Mouse (Mus musculus) megakaryocyte, adult 5-6 weeks (primary cell): ENCODE data around the gene Dyrk1b. TPM values are rescaled to one million over a fixed set of nuclear protein-coding genes. Genes with fewer than 3 reads are reported as not detected.
"Not testable (repeated sequence)": the region's sequence is repeated elsewhere in the genome, so short reads cannot be mapped to it uniquely, and the experiment has no call there.

ENCODE experiments used
- ATAC-seq: 2 replicates; pipeline ENCODE4 v1.8.0; 2016; ENCODE audit warnings: mild to moderate bottlenecking, inconsistent platforms; ENCODE audit not compliant: poor library complexity, severe bottlenecking
- total RNA-seq, 2 experiments: library from RNA; stranded (forward) in 1 of 2; stranded (reverse) in 1 of 2; fragments of 153-499, 151-499 nt in 1 of 2; fragments of 221-1000, 200-1000 nt in 1 of 2; gene quantifications; 2 replicates each; pipeline versions ENCODE4 v1.2.3 to v1.2.4; 2015 to 2017

Gene Dyrk1b
- total RNA-seq (2015) (3.0 and 3.5 TPM in 2 replicates), total RNA-seq (2017) (2.7 and 5.3 TPM in 2 replicates)

GRCm38 (mm10) chr7:28179228-28179627 lies at the start of gene Dyrk1b:
Gene Dyrk1b, plus strand, starts transcription at chr7:28179469.
- ATAC-seq: peak; percentile 76

GRCm38 (mm10) chr7:28137613-28138012 lies 41.7 kb upstream of the Dyrk1b start:
- no peak for ATAC-seq

GRCm38 (mm10) chr7:28148263-28148662 lies 31.0 kb upstream of the Dyrk1b start:
- peak; percentile 59 for ATAC-seq

GRCm38 (mm10) chr7:28149841-28150240 lies 29.4 kb upstream of the Dyrk1b start:
- no peak for ATAC-seq

- ATAC-seq: peak; percentile 60
Measured at GRCm38 (mm10) chr7:28151584-28152221, 27.6 kb upstream of the Dyrk1b start.

GRCm38 (mm10) chr7:28153595-28153994 lies 25.7 kb upstream of the Dyrk1b start:
- not testable (repeated sequence) for ATAC-seq

DNA sequence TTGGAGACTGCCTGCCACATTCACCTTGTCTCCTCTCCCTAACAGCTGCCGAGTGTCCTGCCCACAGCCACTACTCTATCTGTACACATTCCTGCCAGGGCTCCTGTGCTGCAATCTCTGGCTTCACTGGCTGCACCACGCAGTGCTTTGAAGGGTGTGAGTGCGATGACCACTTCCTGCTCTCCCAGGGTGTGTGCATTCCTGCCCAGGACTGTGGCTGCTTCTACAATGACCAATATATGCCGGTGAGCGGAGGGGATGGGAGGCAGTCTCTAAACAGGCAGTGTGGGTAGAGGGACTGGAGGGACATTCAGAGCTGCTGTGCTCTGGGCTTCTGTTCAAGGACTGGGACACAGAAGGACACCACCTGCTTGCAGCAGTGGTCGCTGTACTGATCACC lies 20.0 kb upstream of the Dyrk1b start:
- no peak for ATAC-seq

- ATAC-seq: no peak
Measured at GRCm38 (mm10) chr7:28159893-28160292, 19.4 kb upstream of the Dyrk1b start.

GRCm38 (mm10) chr7:28161163-28161749 lies 18.0 kb upstream of the Dyrk1b start:
- no peak for ATAC-seq

- no peak for ATAC-seq
Measured at GRCm38 (mm10) chr7:28165406-28165805, 13.9 kb upstream of the Dyrk1b start.

- ATAC-seq: peak; percentile 73
Measured at GRCm38 (mm10) chr7:28168320-28169115, 10.8 kb upstream of the Dyrk1b start.

DNA sequence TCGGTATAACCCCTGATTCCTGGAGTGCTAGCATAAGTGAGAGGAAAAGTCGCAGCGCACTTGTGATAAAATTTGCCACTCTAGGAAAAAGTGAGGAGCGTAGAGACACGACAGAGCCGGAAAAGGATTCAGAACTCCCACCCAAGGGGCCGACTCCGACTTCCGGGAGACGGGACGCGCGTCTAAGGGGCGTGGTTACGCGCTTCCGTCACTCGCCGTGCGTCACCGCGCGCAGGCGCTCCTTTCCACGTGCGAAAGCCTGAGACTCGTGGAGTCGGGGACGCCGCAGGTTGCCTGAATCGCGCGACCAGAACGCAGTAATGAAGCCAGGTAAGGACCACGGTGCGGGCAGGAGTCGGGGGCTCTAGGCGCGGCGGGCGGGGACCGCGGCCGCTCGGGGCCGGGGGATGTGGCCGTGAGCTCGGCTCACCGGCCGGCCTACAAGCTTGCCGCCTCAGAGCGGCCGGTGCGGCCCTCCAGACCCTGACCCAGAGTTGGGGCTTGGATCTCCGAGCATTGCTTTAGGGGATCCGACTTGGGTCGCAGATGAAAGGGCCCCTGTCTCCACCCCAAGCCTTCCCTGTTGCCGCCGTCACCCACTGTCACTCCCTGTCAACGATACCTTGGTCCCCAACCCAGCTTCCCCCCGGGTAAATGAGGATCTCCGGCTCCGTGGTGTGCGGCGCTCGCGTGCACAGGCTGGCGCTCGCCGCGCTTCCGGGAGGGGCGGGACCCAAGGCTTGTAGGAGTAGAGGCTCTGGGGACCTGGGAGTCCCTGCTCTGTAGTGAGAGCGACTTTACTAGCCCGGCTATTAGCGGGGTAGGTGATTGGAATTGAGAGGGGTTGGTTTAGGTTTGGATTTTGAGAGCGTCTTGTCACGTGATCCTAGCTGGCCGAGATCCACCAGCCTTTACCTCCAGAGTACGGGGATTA lies 9.5 kb upstream of the Dyrk1b start, which contains the start of gene Fbl:
Fbl (plus strand) TSS at position 222 of the 934 bp plus-strand sequence.
- peak; percentile 89 for ATAC-seq

DNA sequence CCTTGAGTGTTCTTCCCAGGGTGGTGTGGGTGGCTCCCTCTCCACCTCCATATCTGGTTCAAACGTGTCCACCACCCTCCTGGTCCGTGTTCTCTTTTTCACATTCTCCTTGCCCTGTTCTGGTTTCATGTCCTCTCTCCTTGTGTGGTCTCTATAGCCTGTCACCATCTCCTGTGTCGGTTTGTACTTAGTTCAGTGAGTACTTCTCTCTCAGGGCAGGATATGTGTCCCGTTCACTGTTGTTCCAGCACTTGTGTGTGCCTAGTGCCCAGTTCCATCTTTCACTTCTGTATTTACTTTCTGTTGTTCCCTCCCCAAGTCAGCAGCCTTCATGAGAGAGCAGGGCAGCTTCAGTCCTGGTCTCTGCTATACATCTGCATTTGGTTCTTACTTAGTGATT lies 3.9 kb upstream of the Dyrk1b start:
- ATAC-seq: peak; percentile 61

DNA sequence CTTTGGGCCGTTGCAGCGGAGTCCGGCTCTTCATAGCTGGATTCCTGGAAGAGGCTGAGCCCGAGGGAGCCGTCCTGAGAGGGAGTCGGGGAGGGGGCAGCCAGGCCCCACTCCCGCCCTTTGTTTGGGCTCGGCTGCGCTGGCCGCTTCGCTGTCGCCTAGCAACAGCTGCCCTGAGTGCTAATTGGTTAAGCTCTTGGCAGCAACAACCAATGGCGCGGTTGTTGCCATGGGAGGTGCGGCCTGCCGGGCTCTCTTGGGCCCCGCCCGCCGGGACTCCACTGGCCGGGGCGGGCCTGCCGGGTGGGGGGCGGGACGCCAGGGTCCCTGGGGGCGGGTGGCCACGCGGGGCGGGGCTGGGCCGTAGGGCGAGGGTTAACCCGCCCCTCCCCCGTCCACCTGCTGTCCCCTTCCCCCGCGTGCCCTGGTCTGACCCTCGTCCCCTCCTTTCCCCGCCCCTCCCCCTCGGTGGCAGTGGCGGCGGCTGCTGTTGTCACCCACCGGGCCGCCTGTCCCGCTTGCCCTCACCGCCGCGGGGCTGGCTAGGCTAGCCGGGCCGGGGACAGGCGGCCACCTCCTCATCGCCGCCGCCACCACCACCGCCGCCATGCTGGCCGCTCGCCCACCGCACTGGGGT lies 590 bp downstream of the Dyrk1b start:
- ATAC-seq: peak; percentile 88

DNA sequence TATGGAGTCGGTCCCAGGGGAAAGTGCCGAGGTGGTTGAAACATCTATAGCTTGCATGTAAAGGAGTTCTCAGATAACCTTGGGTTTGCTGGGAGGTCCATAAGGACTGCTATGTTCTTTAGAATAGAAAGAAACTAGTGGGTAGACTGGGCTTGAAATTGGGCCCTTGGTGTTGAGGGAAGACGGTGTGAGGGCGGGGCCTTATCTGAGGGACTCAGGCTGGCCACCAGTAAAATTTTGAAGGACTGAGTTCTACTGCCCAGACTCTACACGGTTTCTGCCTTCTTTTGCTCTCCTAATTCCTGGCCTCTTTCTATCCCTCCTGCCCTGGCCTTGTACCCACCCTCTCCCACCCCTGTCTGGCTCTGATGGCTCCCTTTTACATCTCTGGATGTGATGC lies 1.6 kb downstream of the Dyrk1b start:
- ATAC-seq: no peak

DNA sequence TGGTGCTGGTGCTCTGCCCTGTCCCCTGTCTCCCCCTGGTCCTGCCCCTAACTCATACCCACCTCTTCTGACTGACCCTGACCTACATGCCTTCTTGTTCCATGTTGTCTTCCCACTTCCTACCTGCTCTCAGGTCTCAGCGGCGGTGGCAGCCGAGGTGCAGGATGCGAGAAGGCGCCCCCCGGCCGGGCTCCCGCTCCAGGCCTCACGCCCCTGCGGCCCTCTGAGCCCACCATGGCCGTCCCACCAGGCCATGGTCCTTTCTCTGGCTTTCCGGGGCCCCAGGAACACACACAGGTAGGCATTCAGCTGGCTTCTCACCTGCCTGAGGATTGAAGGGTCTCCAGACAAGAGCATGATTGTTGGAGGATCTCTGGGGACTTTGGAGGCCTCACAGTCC lies 2.1 kb downstream of the Dyrk1b start:
- ATAC-seq: no peak

DNA sequence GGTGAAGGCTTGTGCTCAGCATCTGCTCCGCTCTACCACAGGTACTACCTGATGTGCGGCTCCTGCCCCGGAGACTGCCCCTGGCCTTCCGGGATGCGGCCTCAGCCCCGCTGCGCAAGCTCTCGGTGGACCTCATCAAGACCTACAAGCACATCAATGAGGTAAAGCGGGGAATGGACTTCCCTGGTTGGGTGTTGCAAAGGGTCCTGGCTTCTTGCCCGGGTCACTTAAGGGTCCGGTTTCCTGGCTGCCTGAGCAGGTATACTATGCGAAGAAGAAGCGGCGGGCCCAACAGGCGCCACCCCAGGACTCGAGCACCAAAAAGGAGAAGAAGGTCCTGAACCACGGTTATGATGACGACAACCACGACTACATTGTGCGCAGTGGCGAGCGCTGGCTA lies 3.1 kb downstream of the Dyrk1b start:
- no peak for ATAC-seq

DNA sequence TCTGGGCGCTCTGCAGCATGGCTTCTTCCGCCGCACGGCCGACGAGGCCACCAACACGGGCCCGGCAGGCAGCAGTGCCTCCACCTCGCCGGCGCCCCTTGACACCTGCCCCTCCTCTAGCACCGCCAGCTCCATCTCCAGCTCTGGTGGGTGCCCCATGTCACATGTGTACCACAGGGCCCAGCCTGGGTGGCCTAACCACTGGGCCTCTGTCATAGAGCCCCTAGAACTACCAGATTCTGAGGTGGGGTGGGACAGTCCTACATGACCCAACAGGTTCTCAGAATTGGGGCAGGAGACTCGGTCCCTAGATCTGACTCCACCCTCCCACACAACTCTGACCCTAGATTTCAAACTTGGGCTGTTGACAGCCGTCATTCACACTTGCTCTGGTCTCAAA lies 6.6 kb downstream of the Dyrk1b start:
- ATAC-seq: no peak

DNA sequence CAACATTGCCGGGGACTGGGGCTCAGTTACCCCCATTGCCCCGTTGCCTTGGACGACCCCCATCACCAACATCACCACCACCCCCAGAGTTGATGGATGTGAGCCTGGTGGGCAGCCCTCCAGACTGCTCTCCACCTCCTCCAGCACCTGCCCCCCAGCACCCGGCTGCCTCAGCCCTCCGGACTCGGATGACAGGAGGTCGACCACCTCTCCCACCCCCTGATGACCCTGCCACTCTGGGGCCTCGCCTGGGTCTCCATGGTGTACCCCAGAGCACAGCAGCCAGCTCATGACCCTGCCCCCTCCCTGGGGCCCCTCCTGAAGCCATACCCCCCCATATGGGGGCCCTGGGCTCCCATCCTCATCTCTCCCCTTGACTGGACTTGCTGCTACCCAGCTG lies 7.4 kb downstream of the Dyrk1b start:
- ATAC-seq: no peak

DNA sequence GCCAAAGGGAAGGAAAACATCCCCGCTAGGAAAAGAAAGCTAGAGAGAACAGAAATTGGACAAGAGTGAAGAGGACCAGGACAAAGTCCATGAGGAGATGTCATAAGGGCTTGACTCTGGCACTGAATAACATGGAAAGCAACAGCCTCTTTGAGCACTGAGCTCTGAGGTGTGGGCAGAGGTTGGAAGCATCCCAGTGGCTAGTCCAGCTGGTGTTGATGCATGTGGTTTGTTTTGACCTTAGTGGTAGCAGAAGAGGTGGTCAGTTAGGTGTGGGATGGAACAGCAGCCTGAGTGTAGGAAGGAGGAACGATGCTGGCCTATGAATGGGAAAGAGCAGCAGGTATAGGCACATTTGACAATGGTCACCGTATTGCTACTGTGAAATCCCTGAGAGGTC lies 12.2 kb downstream of the Dyrk1b start:
- ATAC-seq: no peak
